Comparison of ENCODE assay signal across 8 mouse cellular contexts in genomic region chr9:69477195-69477823, GRCm38 (mm10). TPM values are rescaled to one million over a fixed set of nuclear protein-coding genes. Genes with fewer than 3 reads are reported as not detected.
A peak's percentile ranks its signal among the peaks of the same experiment; 100 is the strongest.
DNase-seq lines count a peak whose midpoint lies in the region; ATAC-seq lines count a peak whose summit lies in the region.

No protein-coding gene starts in this region.

- 0 out of 2 replicates have a peak, but pooled peaks have one; percentile 24 for ATAC-seq in intestine, embryonic 16.5 days

- no peaks in the 10 kb centered on the region for H3K27me3 ChIP-seq in intestine, embryonic 16.5 days (replicated peaks; ENCODE audit: control insufficient read depth, insufficient read depth, low read length)

- DNase-seq in adrenal gland, adult 2 months: peak; percentile 54
- no peak for DNase-seq in adrenal gland, postnatal 25 days
- DNase-seq in urinary bladder, postnatal 14 days (ENCODE audit: low spot score): peak; percentile 33
- DNase-seq in urinary bladder, postnatal 25 days (ENCODE audit: low spot score): no peak
- peak; percentile 62 for DNase-seq in testis, postnatal 14 days (ENCODE audit: low spot score)
- DNase-seq in spleen, adult 18-20 months: no peak
- no peak for DNase-seq in urinary bladder, adult 2 months (ENCODE audit: low spot score)

- WGBS in intestine, embryonic 16.5 days: 56% methylated on average over 14 of the region's 14 CpGs

- peaks cover 15% of the 10 kb centered on the region for H3K4me1 ChIP-seq in intestine, embryonic 16.5 days (ENCODE audit: control insufficient read depth, insufficient read depth, low read length)

- no peak overlapping the region for H3K4me3 ChIP-seq in intestine, embryonic 16.5 days (ENCODE audit: low read length)

- H3K27ac ChIP-seq in intestine, embryonic 16.5 days (ENCODE audit: low read length): no peak overlapping the region; the same call in none of the 2 replicates

- no peaks in the 10 kb centered on the region for H3K9me3 ChIP-seq in intestine, embryonic 16.5 days (ENCODE audit: control insufficient read depth, low read length)

- H3K9ac ChIP-seq in intestine, embryonic 16.5 days (ENCODE audit: low read depth, low read length): no peak overlapping the region

- no peak overlapping the region for H3K4me2 ChIP-seq in intestine, embryonic 16.5 days (ENCODE audit: low read depth, low read length)

- H3K36me3 ChIP-seq in intestine, embryonic 16.5 days (ENCODE audit: control insufficient read depth, insufficient read depth, low read length): 0 out of 2 replicates have a peak, but pooled peaks cover 10% of the 10 kb centered on the region

RNA-seq across cellular contexts. Expression of gene Anxa2, which starts 23.9 kb away (rescaled TPM):
- 100 to 1,000 TPM; 349 to 528 TPM for total RNA-seq in adrenal gland, adult 2 months (2021)
- polyA plus RNA-seq in adrenal gland, adult 2 months (2012; rRNA removed): 194 and 230 TPM in 2 replicates
- total RNA-seq in adrenal gland, postnatal 25 days (2021): 390 and 445 TPM in 2 replicates
- polyA plus RNA-seq in intestine, embryonic 16.5 days (2015; fragmentation: Nextera tagmentation; extraction: Ambion mirVana): 599 and 614 TPM in 2 replicates
- polyA plus RNA-seq in urinary bladder, adult 2 months (2012; rRNA removed): 536 and 671 TPM in 2 replicates

Comparison
In these comparisons a context has a peak if more than half of its experiments do, and no peak if none do; other contexts are left out.
1. DNase-seq: peak in adrenal gland, adult 2 months (single experiment), urinary bladder, postnatal 14 days (single experiment) and testis, postnatal 14 days (single experiment); none in adrenal gland, postnatal 25 days (single experiment), urinary bladder, postnatal 25 days (single experiment), spleen, adult 18-20 months (0 of 2) and urinary bladder, adult 2 months (single experiment).